In the genomic region with DNA sequence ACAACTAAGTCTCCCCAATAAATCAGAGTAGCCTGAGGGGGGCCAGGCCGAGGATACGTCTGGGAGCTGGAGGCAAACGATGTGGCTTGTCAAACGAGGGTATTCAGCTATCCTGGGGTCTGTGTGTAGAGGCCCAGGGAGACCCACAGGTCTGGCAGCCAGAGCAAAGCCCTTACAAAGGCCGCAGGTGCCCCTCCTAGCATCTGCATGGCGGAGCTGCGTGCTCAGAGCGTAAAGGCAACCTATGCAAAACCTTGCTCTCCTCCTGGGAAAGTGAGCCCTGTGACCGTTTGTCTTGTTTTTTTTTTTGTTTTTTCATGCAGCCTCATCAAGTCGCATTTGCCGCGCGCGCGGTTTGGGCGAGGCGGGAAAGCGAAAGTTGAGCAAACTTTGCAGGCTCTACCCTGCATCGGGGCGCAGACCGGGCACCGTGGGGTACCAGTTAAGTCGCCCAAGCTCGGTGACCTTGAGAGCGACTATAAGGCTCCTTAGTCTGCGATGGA, we compare ENCODE assay signal across 8 mouse cellular contexts. TPM values are rescaled to one million over a fixed set of nuclear protein-coding genes. Genes with fewer than 3 reads are reported as not detected.
A peak's percentile ranks its signal among the peaks of the same experiment; 100 is the strongest.
DNase-seq lines count a peak whose midpoint lies in the region; ATAC-seq and TF ChIP-seq lines count a peak whose summit lies in the region.

No protein-coding gene starts in this region.

- H3K27me3 ChIP-seq in E14TG2a.4 (ENCODE audit: insufficient read depth, low read length) = no peaks in the 10 kb centered on the region
- no peaks in the 10 kb centered on the region for H3K27me3 ChIP-seq in embryonic facial prominence, embryonic 14.5 days (replicated peaks; ENCODE audit: control insufficient read depth, insufficient read depth, low read length)
- no peaks in the 10 kb centered on the region for H3K27me3 ChIP-seq in intestine, embryonic 14.5 days (replicated peaks; ENCODE audit: control insufficient read depth, insufficient read depth, low read length)
- H3K27me3 ChIP-seq in stomach, embryonic 16.5 days (ENCODE audit: control insufficient read depth, insufficient read depth, low read length) = no peaks in the 10 kb centered on the region

- H3K4me3 ChIP-seq in E14TG2a.4 (replicated peaks; ENCODE audit: low read length) = peak overlapping the region; percentile 97
- peak overlapping the region; percentile 66 for H3K4me3 ChIP-seq in embryonic facial prominence, embryonic 14.5 days (ENCODE audit: low read depth, low read length)
- H3K4me3 ChIP-seq in intestine, embryonic 14.5 days (ENCODE audit: low read depth, low read length) = peak overlapping the region; percentile 100
- H3K4me3 ChIP-seq in stomach, embryonic 16.5 days (replicated peaks; ENCODE audit: low read length) = peak overlapping the region; percentile 72

- 0% methylated on average over 26 of the region's 26 CpGs for WGBS in embryonic facial prominence, embryonic 14.5 days
- under 1% methylated on average over 26 of the region's 26 CpGs for WGBS in intestine, embryonic 14.5 days
- WGBS in stomach, embryonic 16.5 days = under 1% methylated on average over 26 of the region's 26 CpGs

- DNase-seq in adrenal gland, postnatal 14 days = peak; percentile 62
- DNase-seq in adrenal gland, postnatal 25 days = no peak
- peak; percentile 56 for DNase-seq in embryonic facial prominence, embryonic 14.5 days (ENCODE audit: low spot score)
- DNase-seq in intestine, embryonic 14.5 days (ENCODE audit: low spot score) = no peak
- DNase-seq in urinary bladder, adult 2 months (ENCODE audit: low spot score) = no peak

- peak overlapping the region; percentile 78 for H3K4me2 ChIP-seq in embryonic facial prominence, embryonic 14.5 days (ENCODE audit: low read depth, low read length)
- peak overlapping the region; percentile 85 for H3K4me2 ChIP-seq in intestine, embryonic 14.5 days (ENCODE audit: low read length)
- H3K4me2 ChIP-seq in stomach, embryonic 16.5 days (ENCODE audit: low read depth, low read length) = peak overlapping the region; percentile 85

- H3K36me3 ChIP-seq in E14TG2a.4 (ENCODE audit: insufficient read depth, low read length) = peaks cover 35% of the 10 kb centered on the region
- H3K36me3 ChIP-seq in embryonic facial prominence, embryonic 14.5 days (ENCODE audit: control insufficient read depth, insufficient read depth, low read length) = peaks cover 19% of the 10 kb centered on the region
- peaks cover 16% of the 10 kb centered on the region for H3K36me3 ChIP-seq in intestine, embryonic 14.5 days (ENCODE audit: control insufficient read depth, insufficient read depth, low read length)
- H3K36me3 ChIP-seq in stomach, embryonic 16.5 days (ENCODE audit: control insufficient read depth, insufficient read depth, low read length) = peaks cover 7% of the 10 kb centered on the region

- TF ChIP-seq CTCF in E14TG2a.4 (conservative IDR thresholded peaks at IDR 0.05; ENCODE audit: low read length) = no peak

- ATAC-seq in embryonic facial prominence, embryonic 14.5 days (ENCODE audit: low read depth) = no peak
- no peak for ATAC-seq in intestine, embryonic 14.5 days (replicated peaks; ENCODE audit: low FRiP score, low TSS enrichment, low read depth)
- ATAC-seq in megakaryocyte, adult 5-6 weeks (ENCODE audit: poor library complexity, severe bottlenecking) = peak; percentile 4; the same call in 1 of the 2 replicates
- ATAC-seq in stomach, embryonic 16.5 days (ENCODE audit: insufficient read depth, low FRiP score) = no peak; the same call in 1 of the 2 replicates

- peaks cover 57% of the 10 kb centered on the region for H3K4me1 ChIP-seq in E14TG2a.4 (replicated peaks; ENCODE audit: low read depth, low read length)
- peaks cover 17% of the 10 kb centered on the region for H3K4me1 ChIP-seq in embryonic facial prominence, embryonic 14.5 days (ENCODE audit: control insufficient read depth, insufficient read depth, low read length)
- peaks cover 13% of the 10 kb centered on the region for H3K4me1 ChIP-seq in intestine, embryonic 14.5 days (replicated peaks; ENCODE audit: control insufficient read depth, insufficient read depth, low read length)
- peaks cover 22% of the 10 kb centered on the region for H3K4me1 ChIP-seq in stomach, embryonic 16.5 days (ENCODE audit: control insufficient read depth, insufficient read depth, low read length)

- H3K9ac ChIP-seq in embryonic facial prominence, embryonic 14.5 days (ENCODE audit: low read depth, low read length) = peak overlapping the region; percentile 96
- peak overlapping the region; percentile 99 for H3K9ac ChIP-seq in intestine, embryonic 14.5 days (ENCODE audit: low read length)
- H3K9ac ChIP-seq in stomach, embryonic 16.5 days (ENCODE audit: low read length) = peak overlapping the region; percentile 98

- H3K9me3 ChIP-seq in E14TG2a.4 (ENCODE audit: low read length) = no peaks in the 10 kb centered on the region
- H3K9me3 ChIP-seq in embryonic facial prominence, embryonic 14.5 days (ENCODE audit: control insufficient read depth, low read length) = no peaks in the 10 kb centered on the region
- no peaks in the 10 kb centered on the region for H3K9me3 ChIP-seq in intestine, embryonic 14.5 days (ENCODE audit: control insufficient read depth, low read length)
- H3K9me3 ChIP-seq in stomach, embryonic 16.5 days (replicated peaks; ENCODE audit: control insufficient read depth, low read length) = no peaks in the 10 kb centered on the region

- peak overlapping the region; percentile 99 for H3K27ac ChIP-seq in embryonic facial prominence, embryonic 14.5 days (replicated peaks; ENCODE audit: low read depth, low read length)
- peak overlapping the region; percentile 99 for H3K27ac ChIP-seq in intestine, embryonic 14.5 days (ENCODE audit: low read depth)
- H3K27ac ChIP-seq in stomach, embryonic 16.5 days (ENCODE audit: low read length) = peak overlapping the region; percentile 100

RNA-seq across cellular contexts. Expression of a gene that starts 0.6 kb away (rescaled TPM):
- 167 and 224 TPM in 2 replicates for total RNA-seq in adrenal gland, postnatal 14 days (2021)
- 119 and 172 TPM in 2 replicates for total RNA-seq in adrenal gland, postnatal 25 days (2021)
- polyA plus RNA-seq in embryonic facial prominence, embryonic 14.5 days (2014; fragmentation: Nextera tagmentation; extraction: Ambion mirVana) = 494 and 574 TPM in 2 replicates
- 585 and 647 TPM in 2 replicates for polyA plus RNA-seq in intestine, embryonic 14.5 days (2014; fragmentation: Nextera tagmentation; extraction: Ambion mirVana)
- 317 and 383 TPM in 2 replicates for total RNA-seq in megakaryocyte, adult 5-6 weeks (2015)
- 479 and 534 TPM in 2 replicates for total RNA-seq in megakaryocyte, adult 5-6 weeks (2017)
- polyA plus RNA-seq in stomach, embryonic 16.5 days (2015; fragmentation: Nextera tagmentation; extraction: Ambion mirVana) = 456 and 477 TPM in 2 replicates
- polyA plus RNA-seq in urinary bladder, adult 2 months (2012; rRNA removed) = 139 and 169 TPM in 2 replicates

RNA-seq across cellular contexts. Expression of a gene that starts 24.0 kb away (rescaled TPM):
- total RNA-seq in adrenal gland, postnatal 14 days (2021) = 55.0 and 73.5 TPM in 2 replicates
- 79.5 TPM in 2 replicates for total RNA-seq in adrenal gland, postnatal 25 days (2021)
- polyA plus RNA-seq in embryonic facial prominence, embryonic 14.5 days (2014; fragmentation: Nextera tagmentation; extraction: Ambion mirVana) = 87.0 and 88.7 TPM in 2 replicates
- polyA plus RNA-seq in intestine, embryonic 14.5 days (2014; fragmentation: Nextera tagmentation; extraction: Ambion mirVana) = 91.6 and 108 TPM in 2 replicates
- total RNA-seq in megakaryocyte, adult 5-6 weeks (2015) = 312 and 327 TPM in 2 replicates
- 237 and 269 TPM in 2 replicates for total RNA-seq in megakaryocyte, adult 5-6 weeks (2017)
- polyA plus RNA-seq in stomach, embryonic 16.5 days (2015; fragmentation: Nextera tagmentation; extraction: Ambion mirVana) = 118 and 120 TPM in 2 replicates
- polyA plus RNA-seq in urinary bladder, adult 2 months (2012; rRNA removed) = 81.3 and 97.5 TPM in 2 replicates

RNA-seq across cellular contexts. Expression of a gene that starts 59.0 kb away (rescaled TPM):
- total RNA-seq in adrenal gland, postnatal 14 days (2021) = 126 and 202 TPM in 2 replicates
- 8.9 and 23.4 TPM in 2 replicates for total RNA-seq in adrenal gland, postnatal 25 days (2021)
- 223 and 292 TPM in 2 replicates for polyA plus RNA-seq in embryonic facial prominence, embryonic 14.5 days (2014; fragmentation: Nextera tagmentation; extraction: Ambion mirVana)
- 55.5 and 75.7 TPM in 2 replicates for polyA plus RNA-seq in intestine, embryonic 14.5 days (2014; fragmentation: Nextera tagmentation; extraction: Ambion mirVana)
- 19.9 and 22.6 TPM in 2 replicates for total RNA-seq in megakaryocyte, adult 5-6 weeks (2015)
- 3.7 and 5.8 TPM in 2 replicates for total RNA-seq in megakaryocyte, adult 5-6 weeks (2017)
- 144 and 167 TPM in 2 replicates for polyA plus RNA-seq in stomach, embryonic 16.5 days (2015; fragmentation: Nextera tagmentation; extraction: Ambion mirVana)
- polyA plus RNA-seq in urinary bladder, adult 2 months (2012; rRNA removed) = 39.8 and 42.3 TPM in 2 replicates

Comparison
In these comparisons a context has a peak if more than half of its experiments do, and no peak if none do; other contexts are left out.
1. DNase-seq: peak in adrenal gland, postnatal 14 days (single experiment) and embryonic facial prominence, embryonic 14.5 days (single experiment); none in adrenal gland, postnatal 25 days (single experiment), intestine, embryonic 14.5 days (single experiment) and urinary bladder, adult 2 months (single experiment).
2. Peak in every context shown above with its lines, with median percentiles within 50 percentile points of each other: H3K4me3 ChIP-seq, H3K27ac ChIP-seq, H3K4me2 ChIP-seq and H3K9ac ChIP-seq.